Mouse (Mus musculus): ENCODE measurements at regions not wholly inside any gene's neighbourhood (a gene's known extent, or its start where the extent isn't known, plus 50 kb on each side); places are given as distances from the start of the nearest gene placed in this dataset.

GRCm38 (mm10) chr13:52217741-52218140, 313.3 kb downstream of the Diras2 start:
- no peaks in the 10 kb centered on the region for H3K36me3 ChIP-seq (ENCODE audit: control insufficient read depth in 1 of 2, insufficient read depth in 2 of 2, low read length in 2 of 2)
- H3K27me3 ChIP-seq (ENCODE audit: control insufficient read depth in 1 of 2, insufficient read depth in 2 of 2, low read length in 2 of 2): no peaks in the 10 kb centered on the region
- H3K4me3 ChIP-seq (ENCODE audit: control insufficient read depth in 1 of 2, insufficient read depth in 1 of 2, low read depth in 2 of 2, low read length in 2 of 2): no peak overlapping the region
- no peak overlapping the region for H3K9ac ChIP-seq (ENCODE audit: control insufficient read depth, low read depth, low read length, poor library complexity, severe bottlenecking)
- H3K79me2 ChIP-seq (ENCODE audit: control insufficient read depth, insufficient read depth, low read length, poor library complexity): no peaks in the 10 kb centered on the region
- H3K27ac ChIP-seq (ENCODE audit: control insufficient read depth, low read depth, low read length): no peak overlapping the region
- TF ChIP-seq SMC3 (IDR thresholded peaks at IDR 0.05; ENCODE audit: low read depth, low read length) (no peak), GABPA (IDR thresholded peaks at IDR 0.05; ENCODE audit: low read depth, low read length) (no peak), ZKSCAN1 (IDR thresholded peaks at IDR 0.05; ENCODE audit: low read depth, low read length) (no peak), ZC3H11A (IDR thresholded peaks at IDR 0.05; ENCODE audit: low read depth, low read length) (no peak)
- H3K9me3 ChIP-seq (replicated peaks; ENCODE audit: insufficient read depth, low read length): no peaks in the 10 kb centered on the region
- DNase-seq (ENCODE audit: low read depth, low spot score): no peak
- no peaks in the 10 kb centered on the region for H3K4me1 ChIP-seq (ENCODE audit: control insufficient read depth in 1 of 2, insufficient read depth in 2 of 2, low read length in 2 of 2)

- H3K36me3 ChIP-seq (ENCODE audit: control insufficient read depth in 1 of 2, insufficient read depth in 2 of 2, low read length in 2 of 2): no peaks in the 10 kb centered on the region
- H3K9me3 ChIP-seq (replicated peaks; ENCODE audit: insufficient read depth, low read length): no peaks in the 10 kb centered on the region
- H3K9ac ChIP-seq (ENCODE audit: control insufficient read depth, low read depth, low read length, poor library complexity, severe bottlenecking): no peak overlapping the region
- H3K27ac ChIP-seq (ENCODE audit: control insufficient read depth, low read depth, low read length): no peak overlapping the region
- H3K27me3 ChIP-seq (ENCODE audit: control insufficient read depth in 1 of 2, insufficient read depth in 2 of 2, low read length in 2 of 2): no peaks in the 10 kb centered on the region
- no peaks in the 10 kb centered on the region for H3K4me1 ChIP-seq (ENCODE audit: control insufficient read depth in 1 of 2, insufficient read depth in 2 of 2, low read length in 2 of 2)
- DNase-seq (ENCODE audit: low read depth, low spot score): no peak
- TF ChIP-seq CHD2 (IDR thresholded peaks at IDR 0.05; ENCODE audit: low read length) (no peak), MYC (IDR thresholded peaks at IDR 0.05; ENCODE audit: low read depth, low read length) (no peak), GATA1 (IDR thresholded peaks at IDR 0.05; ENCODE audit: low read depth, low read length) (no peak), MAZ (IDR thresholded peaks at IDR 0.05; ENCODE audit: low read depth, low read length) (no peak), USF1 (IDR thresholded peaks at IDR 0.05; ENCODE audit: low read depth, low read length) (no peak), MYB (IDR thresholded peaks at IDR 0.05; ENCODE audit: low read depth, low read length) (no peak), RCOR1 (IDR thresholded peaks at IDR 0.05; ENCODE audit: low read depth, low read length) (no peak), RAD21 (IDR thresholded peaks at IDR 0.05; ENCODE audit: low read depth, low read length) (no peak), ZMIZ1 (IDR thresholded peaks at IDR 0.05; ENCODE audit: low read depth, low read length) (no peak), HCFC1 (IDR thresholded peaks at IDR 0.05; ENCODE audit: low read depth, low read length) (no peak), POLR2AphosphoS5 (IDR thresholded peaks at IDR 0.05; ENCODE audit: borderline replicate concordance, low read depth, low read length) (no peak), ETS1 (IDR thresholded peaks at IDR 0.05; ENCODE audit: low read depth, low read length) (no peak), MXI1 (IDR thresholded peaks at IDR 0.05; ENCODE audit: low read depth, low read length) (no peak), NELFE (IDR thresholded peaks at IDR 0.05; ENCODE audit: low read depth, low read length) (no peak), E2F4 (IDR thresholded peaks at IDR 0.05; ENCODE audit: borderline replicate concordance, low read depth, low read length) (no peak), ELF1 (IDR thresholded peaks at IDR 0.05; ENCODE audit: low read depth, low read length) (no peak), SMC3 (IDR thresholded peaks at IDR 0.05; ENCODE audit: low read depth, low read length) (no peak), UBTF (IDR thresholded peaks at IDR 0.05; ENCODE audit: borderline replicate concordance, insufficient read depth, low read depth, low read length) (no peak), JUND (IDR thresholded peaks at IDR 0.05; ENCODE audit: low read depth, low read length) (no peak), TAL1 (IDR thresholded peaks at IDR 0.05; ENCODE audit: low read length) (no peak)
- H3K4me3 ChIP-seq (ENCODE audit: control insufficient read depth in 1 of 2, insufficient read depth in 1 of 2, low read depth in 2 of 2, low read length in 2 of 2): no peak overlapping the region
- H3K79me2 ChIP-seq (ENCODE audit: control insufficient read depth, insufficient read depth, low read length, poor library complexity): no peaks in the 10 kb centered on the region
These were observed 308.6 kb downstream of the Diras2 start for GRCm38 (mm10) chr13:52222315-52223097.

Measured in MEL (cell line).